Mouse (Mus musculus) E14TG2a.4 (cell line): ENCODE data around the gene Rab8b.
A peak's percentile ranks its signal among the peaks of the same experiment; 100 is the strongest.

ENCODE experiments used
- H3K27me3 ChIP-seq: 2 replicates; pipeline ENCODE4 v1.6.1; 2014; ENCODE audit warnings: low read length, control low read depth; ENCODE audit not compliant: insufficient read depth
- H3K36me3 ChIP-seq: 2 replicates; pipeline ENCODE4 v1.6.1; 2014; ENCODE audit warnings: low read length, control low read depth; ENCODE audit not compliant: insufficient read depth
- H3K4me1 ChIP-seq: replicated peaks from 2 replicates; pipeline ENCODE4 v1.6.1; 2014; ENCODE audit warnings: low read depth, low read length, control low read depth
- H3K4me3 ChIP-seq: replicated peaks from 2 replicates; pipeline ENCODE4 v1.5.1; 2014; ENCODE audit warnings: mild to moderate bottlenecking, low read length
- H3K9me3 ChIP-seq: 2 replicates; pipeline ENCODE4 v1.6.1; 2014; ENCODE audit warnings: low read length, control low read depth
- CTCF ChIP-seq: conservative IDR thresholded peaks from 2 replicates; pipeline ENCODE4 v1.5.1; 2014; ENCODE audit warnings: low read length
- NANOG ChIP-seq: IDR thresholded peaks from 2 replicates; pipeline ENCODE4 v1.6.1; 2014; ENCODE audit warnings: borderline replicate concordance, low read length, mixed read lengths
- POU5F1 ChIP-seq: IDR thresholded peaks from 2 replicates; pipeline ENCODE4 v1.6.1; 2014; ENCODE audit warnings: low read length, borderline replicate concordance

Rab8b gene

DNA sequence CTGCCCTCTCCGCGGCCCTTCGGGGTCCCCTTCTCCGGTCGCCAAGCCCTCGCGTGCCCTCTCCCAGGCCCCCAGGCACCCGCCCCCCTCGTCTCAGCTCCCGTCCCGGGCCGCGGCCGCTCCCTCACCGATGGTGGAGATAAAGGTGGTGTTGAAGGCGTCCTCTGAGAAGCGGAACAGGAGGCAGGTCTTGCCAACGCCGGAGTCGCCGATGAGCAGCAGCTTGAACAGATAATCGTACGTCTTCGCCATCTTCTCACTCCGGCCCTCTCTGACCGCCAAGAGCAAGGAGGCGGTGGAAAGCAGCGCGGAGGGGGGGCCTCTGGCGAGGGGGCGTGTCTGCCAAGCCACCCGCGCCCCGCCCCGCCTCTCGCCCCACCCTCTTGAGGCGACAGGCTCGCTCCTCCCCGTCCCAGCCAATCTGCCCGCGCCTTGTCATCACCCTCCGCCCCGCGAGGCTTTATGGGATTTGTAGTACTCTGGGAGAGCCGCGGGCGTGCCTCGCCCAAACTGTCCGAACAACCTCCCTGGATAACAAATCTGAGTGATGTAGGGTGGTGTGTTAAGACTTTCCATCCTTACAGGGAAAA lies at the start of gene Rab8b:
Gene Rab8b (minus strand): TSS at position 306 of the 590 bp plus-strand sequence.
- Histone ChIP-seq H3K4me3 (peak within 1 kb of the TSS; percentile 96), H3K9me3 (no peaks in the 10 kb centered on the region), H3K36me3 (no peaks in the 10 kb centered on the region), H3K4me1 (peaks cover 11% of the 10 kb centered on the region), H3K27me3 (peaks cover 29% of the 10 kb centered on the region)
- TF ChIP-seq CTCF, result no peak
- no peak for TF ChIP-seq NANOG
- TF ChIP-seq POU5F1, result no peak

DNA sequence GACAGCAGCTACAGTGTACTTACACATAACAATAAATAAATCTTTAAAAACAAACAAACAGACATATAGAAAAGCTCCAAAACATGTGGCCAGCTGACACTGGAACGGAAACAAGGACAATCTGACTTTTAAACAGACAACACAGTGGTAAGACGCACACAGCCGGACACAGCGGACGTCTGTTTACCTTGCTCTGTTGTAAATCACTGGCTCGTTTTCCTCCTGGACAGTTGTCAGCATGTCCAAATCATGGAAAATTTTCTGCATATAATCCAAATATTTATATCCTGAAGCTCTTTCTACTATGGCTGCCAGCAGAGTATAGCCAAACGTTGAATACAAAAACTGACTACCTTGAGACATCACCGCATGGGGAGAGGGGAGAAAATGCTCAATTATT lies 48.0 kb upstream of the Rab8b start:
- Histone ChIP-seq H3K36me3 (no peaks in the 10 kb centered on the region; the same call in 1 of the 2 replicates), H3K4me1 (no peaks in the 10 kb centered on the region), H3K4me3 (no peak overlapping the region), H3K27me3 (no peaks in the 10 kb centered on the region), H3K9me3 (no peaks in the 10 kb centered on the region)
- TF ChIP-seq NANOG, result no peak
- no peak for TF ChIP-seq POU5F1
- no peak for TF ChIP-seq CTCF

DNA sequence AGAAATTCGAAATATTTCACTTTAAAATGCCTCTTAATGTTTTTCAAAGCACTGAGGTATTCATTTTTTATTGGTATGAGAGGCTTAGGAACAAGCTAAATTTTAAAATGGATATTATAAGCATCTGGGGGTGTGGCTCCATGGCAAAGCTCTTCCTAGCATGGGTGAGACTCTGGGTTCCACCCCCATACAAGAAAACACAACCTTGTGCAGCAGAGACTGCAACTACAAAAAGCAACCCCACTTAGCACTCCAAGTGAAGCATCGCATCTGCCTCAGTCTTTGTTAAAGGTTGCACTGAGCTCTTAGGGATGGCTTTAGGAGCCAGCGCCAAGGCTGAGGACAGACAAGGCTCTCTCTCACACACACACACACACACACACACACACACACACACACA lies 42.0 kb upstream of the Rab8b start:
- no peaks in the 10 kb centered on the region for H3K36me3 ChIP-seq
- H3K4me3 ChIP-seq, result no peak overlapping the region
- H3K27me3 ChIP-seq, result no peaks in the 10 kb centered on the region
- H3K9me3 ChIP-seq, result no peaks in the 10 kb centered on the region
- no peak for TF ChIP-seq NANOG
- TF ChIP-seq CTCF, result no peak
- TF ChIP-seq POU5F1, result no peak
- no peaks in the 10 kb centered on the region for H3K4me1 ChIP-seq

DNA sequence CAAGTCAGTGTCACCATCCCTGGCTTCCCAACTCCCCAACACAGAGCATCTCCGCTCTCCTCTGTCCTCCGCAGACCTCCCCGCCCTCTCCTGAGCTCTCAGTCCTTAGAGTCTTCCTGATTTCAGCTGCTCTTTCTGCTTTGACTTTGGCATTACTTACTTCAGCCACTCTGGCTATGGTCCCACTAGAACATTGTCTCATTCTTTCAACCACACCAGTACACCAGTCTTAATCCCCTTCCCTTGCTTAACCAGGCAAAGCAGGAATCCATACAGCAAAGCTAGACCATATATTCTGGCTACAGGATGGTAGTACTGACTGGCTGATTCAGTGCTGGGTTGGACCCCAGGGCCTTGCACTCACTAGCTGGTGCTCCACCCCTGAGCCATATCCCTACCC lies 38.0 kb upstream of the Rab8b start:
- TF ChIP-seq POU5F1 (no peak), CTCF (no peak)
- Histone ChIP-seq H3K4me1 (no peaks in the 10 kb centered on the region), H3K27me3 (no peaks in the 10 kb centered on the region), H3K4me3 (no peak overlapping the region), H3K9me3 (no peaks in the 10 kb centered on the region), H3K36me3 (no peaks in the 10 kb centered on the region)

DNA sequence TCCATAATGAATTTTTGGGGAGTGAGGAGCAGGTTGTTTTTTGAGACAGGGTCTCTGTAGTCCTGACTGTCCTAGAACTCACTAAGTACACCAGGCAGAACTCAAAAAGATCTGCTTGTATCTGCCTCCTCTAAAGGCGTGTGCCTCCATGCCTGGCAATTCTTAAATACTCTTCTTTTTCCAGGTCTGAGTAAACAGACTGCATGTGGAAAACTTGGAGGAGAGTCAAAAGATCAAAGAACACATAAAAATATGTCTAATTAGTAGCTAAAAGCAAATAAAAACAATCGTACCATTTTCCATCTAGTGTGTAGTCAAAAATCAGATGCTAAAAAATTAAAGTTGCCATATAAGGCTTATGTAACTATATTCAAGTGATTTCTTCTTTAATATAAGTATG lies 33.4 kb upstream of the Rab8b start:
- TF ChIP-seq POU5F1 (no peak), NANOG (no peak), CTCF (no peak)
- H3K4me1 ChIP-seq, result peaks cover 4% of the 10 kb centered on the region
- no peak overlapping the region for H3K4me3 ChIP-seq
- no peaks in the 10 kb centered on the region for H3K27me3 ChIP-seq
- peaks cover 15% of the 10 kb centered on the region for H3K36me3 ChIP-seq
- H3K9me3 ChIP-seq, result no peaks in the 10 kb centered on the region

DNA sequence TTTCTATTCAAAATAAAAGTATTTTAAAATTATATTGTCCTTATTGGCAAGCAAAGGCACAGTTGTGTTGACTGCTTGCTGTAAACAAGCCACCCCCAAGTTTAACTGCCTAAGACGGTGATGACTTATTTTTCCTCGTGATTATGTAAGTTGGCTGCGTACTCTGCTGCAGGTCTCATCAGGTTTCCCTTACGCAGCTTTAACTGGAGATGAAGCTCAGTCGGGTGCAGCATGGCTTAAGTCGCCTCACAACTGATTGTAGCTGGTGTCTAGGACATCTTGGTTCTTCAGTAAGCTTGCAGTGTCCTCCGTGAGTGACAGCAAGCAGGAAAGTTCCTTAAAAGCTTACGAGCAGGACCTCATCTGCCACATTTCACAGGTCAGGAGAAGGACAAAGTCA lies 32.8 kb upstream of the Rab8b start:
- Histone ChIP-seq H3K36me3 (peaks cover 20% of the 10 kb centered on the region), H3K4me1 (peaks cover 6% of the 10 kb centered on the region), H3K4me3 (no peak overlapping the region), H3K27me3 (no peaks in the 10 kb centered on the region), H3K9me3 (no peaks in the 10 kb centered on the region)
- TF ChIP-seq POU5F1 (no peak), CTCF (no peak), NANOG (no peak)

DNA sequence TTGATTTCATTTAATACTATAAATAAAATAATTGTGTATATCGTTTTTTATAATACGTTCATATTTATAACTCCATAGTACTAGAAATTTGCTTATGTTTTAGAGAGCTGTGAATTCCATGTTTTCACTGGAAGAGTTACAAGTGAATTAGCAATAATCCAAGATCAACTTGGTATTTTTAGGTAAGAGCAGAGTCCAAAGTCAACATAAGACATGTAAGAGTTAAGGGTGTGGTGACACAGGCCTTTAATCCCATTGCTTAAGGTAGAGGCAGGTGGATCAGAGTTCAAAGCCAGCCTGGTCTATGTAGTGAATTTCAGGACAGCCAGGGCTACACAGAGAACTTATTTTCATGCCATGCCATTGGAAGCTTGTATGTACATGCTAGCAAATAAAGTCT lies 29.0 kb upstream of the Rab8b start:
- Histone ChIP-seq H3K36me3 (peaks cover 23% of the 10 kb centered on the region), H3K4me3 (no peak overlapping the region), H3K9me3 (no peaks in the 10 kb centered on the region), H3K27me3 (no peaks in the 10 kb centered on the region), H3K4me1 (peaks cover 20% of the 10 kb centered on the region)
- no peak for TF ChIP-seq CTCF
- TF ChIP-seq NANOG, result no peak
- TF ChIP-seq POU5F1, result no peak

DNA sequence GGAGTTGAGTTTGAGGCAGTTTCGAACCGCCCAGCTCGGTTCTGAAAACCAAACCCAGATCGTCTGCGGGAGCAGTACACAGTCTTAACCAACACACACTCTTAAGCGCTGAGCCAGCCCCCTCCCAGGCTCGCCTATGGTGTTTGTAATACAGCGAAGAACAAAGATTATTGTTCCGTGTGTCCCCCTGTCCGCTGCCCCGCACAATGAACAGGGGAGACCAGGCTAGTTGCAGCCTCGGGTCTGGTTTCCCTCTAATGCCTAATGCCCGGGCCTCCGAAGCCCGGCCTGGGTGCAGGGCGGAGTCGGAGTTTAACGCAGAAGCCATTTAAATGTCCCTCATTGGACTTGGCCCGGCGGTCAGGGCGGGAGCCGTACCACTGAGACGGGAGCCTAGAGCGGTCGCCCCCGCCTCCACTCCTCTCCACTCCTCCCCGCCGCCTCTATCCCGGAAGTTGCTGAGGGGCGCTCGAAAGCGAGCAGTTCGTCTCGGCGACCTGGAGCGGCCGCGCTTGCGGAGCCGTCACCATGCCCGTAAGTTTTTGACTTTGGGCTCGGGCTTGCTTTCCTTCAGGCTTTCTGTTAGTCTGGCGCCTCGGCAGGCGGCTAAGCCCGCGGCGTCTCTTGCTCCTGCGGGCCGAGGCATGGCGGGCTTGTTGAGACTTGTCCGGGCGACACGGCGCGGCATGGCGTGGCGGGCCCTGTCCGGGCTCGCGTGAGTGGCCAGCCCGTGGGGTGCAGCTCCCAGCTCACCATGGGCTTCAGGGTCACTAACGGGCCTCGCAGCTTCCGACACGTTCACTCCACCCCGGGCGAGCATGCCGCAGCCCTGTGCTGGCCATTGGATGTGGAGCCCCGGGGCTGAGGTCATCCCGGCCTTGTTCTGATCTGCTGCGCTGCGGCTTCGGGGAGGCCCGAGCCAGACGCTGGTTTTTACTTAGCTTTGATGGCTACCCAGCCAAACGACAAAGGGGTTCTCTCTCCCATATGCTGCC lies 26.5 kb upstream of the Rab8b start, which contains the start of gene Rps27l:
Gene Rps27l (plus strand): TSS at position 440 of the 995 bp plus-strand sequence.
- Histone ChIP-seq H3K36me3 (peaks cover 23% of the 10 kb centered on the region), H3K27me3 (no peaks in the 10 kb centered on the region), H3K9me3 (no peaks in the 10 kb centered on the region), H3K4me3 (peak within 1 kb of the TSS; percentile 96), H3K4me1 (peaks cover 30% of the 10 kb centered on the region)
- no peak for TF ChIP-seq CTCF
- TF ChIP-seq POU5F1, result no peak
- TF ChIP-seq NANOG, result no peak
